Mouse (Mus musculus) liver, embryonic 14.5 days (tissue): ENCODE results near the gene B230219D22Rik. TPM values are rescaled to one million over a fixed set of nuclear protein-coding genes. Genes with fewer than 3 reads are reported as not detected.
"Not testable (repeated sequence)": the region's sequence is repeated elsewhere in the genome, so short reads cannot be mapped to it uniquely, and the experiment has no call there.

Source experiments
- ATAC-seq: fragments of 200-750 bp; cut with Nextera tagmentation; 2 replicates; pipeline ENCODE4 v1.8.0; 2017; ENCODE audit warnings: moderate number of reproducible peaks, mild to moderate bottlenecking, moderate library complexity; ENCODE audit not compliant: insufficient read depth
- DNase-seq, 3 experiments: peaks; one replicate each; pipeline ENCODE4 v3.0.0-alpha.2; 2012 to 2013; ENCODE audit warnings: low read depth in 3 of 3, low spot score in 3 of 3
- H3K27ac ChIP-seq: fragments of 300-500 bp; sonication (generic); 2 replicates; pipeline ENCODE4 v1.5.1; 2014; ENCODE audit warnings: moderate library complexity, mild to moderate bottlenecking, control low read depth, inconsistent platforms
- H3K27me3 ChIP-seq: fragments of 300-500 bp; sonication (generic); 2 replicates; pipeline ENCODE4 v1.6.1; 2014; ENCODE audit warnings: mild to moderate bottlenecking, low read length, moderate library complexity; ENCODE audit not compliant: control insufficient read depth, insufficient read depth
- H3K36me3 ChIP-seq: fragments of 300-500 bp; sonication (generic); replicated peaks from 2 replicates; pipeline ENCODE4 v1.6.1; 2014; ENCODE audit warnings: low read depth; ENCODE audit not compliant: control insufficient read depth, insufficient read depth
- H3K4me1 ChIP-seq, 2 experiments: fragments of 200-500 bp in 1 of 2; fragments of 300-500 bp in 1 of 2; sonication (generic) in 1 of 2; replicated peaks; 2 replicates each; pipeline ENCODE4 v1.6.1; 2012 to 2014; ENCODE audit warnings: antibody characterized with exemption in 1 of 2, inconsistent platforms in 1 of 2, low read length in 1 of 2; ENCODE audit not compliant: control insufficient read depth in 2 of 2, insufficient read depth in 2 of 2
- H3K4me2 ChIP-seq: fragments of 300-500 bp; sonication (generic); 2 replicates; pipeline ENCODE4 v1.6.1; 2014; ENCODE audit warnings: low read depth, mild to moderate bottlenecking, control low read depth, moderate library complexity
- H3K4me3 ChIP-seq, 2 experiments: fragments of 200-500 bp in 1 of 2; fragments of 300-500 bp in 1 of 2; sonication (generic) in 1 of 2; 2 replicates each; pipeline ENCODE4 v1.5.1; 2012 to 2014; ENCODE audit warnings: low read depth in 2 of 2, low read length in 2 of 2, mild to moderate bottlenecking in 2 of 2, control low read depth in 1 of 2, inconsistent platforms in 1 of 2, moderate library complexity in 1 of 2; ENCODE audit not compliant: insufficient read depth in 1 of 2
- H3K9ac ChIP-seq: fragments of 300-500 bp; sonication (generic); replicated peaks from 2 replicates; pipeline ENCODE4 v1.6.1; 2014; ENCODE audit warnings: mild to moderate bottlenecking, control low read depth, moderate library complexity
- H3K9me3 ChIP-seq: fragments of 300-500 bp; sonication (generic); 2 replicates; pipeline ENCODE4 v1.6.1; 2016; ENCODE audit warnings: low read length, mixed read lengths; ENCODE audit not compliant: control insufficient read depth
- CTCF ChIP-seq: IDR thresholded peaks from 2 replicates; pipeline ENCODE4 v1.5.1; 2016; ENCODE audit warnings: antibody characterized with exemption, low read depth, control low read depth
- EP300 ChIP-seq: IDR thresholded peaks from 2 replicates; pipeline ENCODE4 v1.6.1; 2016; ENCODE audit warnings: antibody characterized with exemption, low read depth
- WGBS: fragments of 180-500 bp; shearing (Covaris S2); extraction: QIAGEN DNeasy Blood & Tissue Kit; methylation state at CpG from one replicate; pipeline ENCODE4 v1.1.7; 2014; ENCODE audit not compliant: insufficient replicate concordance; 5-methylcytosine and 5-hydroxymethylcytosine counted together
- polyA plus RNA-seq, 2 experiments: library from polyadenylated mRNA; depleted of rRNA in 1 of 2; stranded (reverse) in 1 of 2; unstranded in 1 of 2; fragments of >200 nt; fragmentation: Nextera tagmentation in 1 of 2; extraction: Ambion mirVana in 1 of 2; gene quantifications; 2 replicates each; pipeline versions ENCODE4 v1.2.1 to v1.2.3; 2012 to 2014

The B230219D22Rik gene
- polyA plus RNA-seq, 2 experiments = 8.4 to 17.4 TPM

GRCm38 (mm10) chr13:55687927-55688602, 4.9 kb upstream of the B230219D22Rik start:
- no peak overlapping the region for H3K4me3 ChIP-seq
- no peaks in the 10 kb centered on the region for H3K9me3 ChIP-seq
- H3K36me3 ChIP-seq = no peaks in the 10 kb centered on the region
- no peak overlapping the region for H3K4me2 ChIP-seq
- H3K4me1 ChIP-seq = peaks cover 4 to 6% of the 10 kb centered on the region in 2 experiments; a peak in 3 of 4 replicates
- TF ChIP-seq EP300 (no peak), CTCF (no peak)
- DNase-seq = no peak
- no peak for ATAC-seq
- H3K27ac ChIP-seq = no peak overlapping the region
- no peaks in the 10 kb centered on the region for H3K27me3 ChIP-seq
- 56% methylated on average over 4 of the region's 4 CpGs for WGBS
- H3K9ac ChIP-seq = no peak overlapping the region

- WGBS = under 1% methylated on average over 62 of the region's 70 CpGs
- no peak for DNase-seq
Observed at GRCm38 (mm10) chr13:55693243-55693721, 358 bp downstream of the B230219D22Rik start.

GRCm38 (mm10) chr13:55694110-55694509, 1.2 kb downstream of the B230219D22Rik start:
- no peak for ATAC-seq
- H3K4me1 ChIP-seq = peaks cover 19% of the 10 kb centered on the region in 2 experiments
- peak overlapping the region; percentile 20 for H3K27ac ChIP-seq
- H3K36me3 ChIP-seq = peaks cover 6% of the 10 kb centered on the region
- H3K9ac ChIP-seq = peak overlapping the region; percentile 91
- H3K4me2 ChIP-seq = peak overlapping the region; percentile 94
- H3K4me3 ChIP-seq = peak overlapping the region; percentile 69 to 88
- no peaks in the 10 kb centered on the region for H3K9me3 ChIP-seq
- TF ChIP-seq EP300 (no peak), CTCF (no peak)
- 9% methylated on average over 8 of the region's 8 CpGs for WGBS
- no peaks in the 10 kb centered on the region for H3K27me3 ChIP-seq
- no peak for DNase-seq

More at GRCm38 (mm10) chr13:55693243-55693721, 358 bp downstream of the B230219D22Rik start:
- peak; percentile 76 for ATAC-seq
- peak overlapping the region; percentile 94 for H3K4me2 ChIP-seq
- H3K36me3 ChIP-seq = no peaks in the 10 kb centered on the region; the same call in 1 of the 2 replicates
- no peak for TF ChIP-seq CTCF
- TF ChIP-seq EP300 = no peak
- no peaks in the 10 kb centered on the region for H3K9me3 ChIP-seq
- peak overlapping the region; percentile 69 to 88 for H3K4me3 ChIP-seq
- H3K27me3 ChIP-seq = no peaks in the 10 kb centered on the region
- H3K27ac ChIP-seq = peak overlapping the region; percentile 66
- H3K4me1 ChIP-seq = peaks cover 19% of the 10 kb centered on the region in 2 experiments
- peak overlapping the region; percentile 91 for H3K9ac ChIP-seq

GRCm38 (mm10) chr13:55695989-55696388, 3.1 kb downstream of the B230219D22Rik start:
- 100% methylated on average over 1 of the region's 3 CpGs for WGBS
- not testable (repeated sequence) for H3K4me3 ChIP-seq, ATAC-seq

GRCm38 (mm10) chr13:55704301-55704700, 11.4 kb downstream of the B230219D22Rik start:
- Histone ChIP-seq H3K9me3 (no peaks in the 10 kb centered on the region), H3K4me3 (no peak overlapping the region), H3K4me2 (no peak overlapping the region), H3K4me1 (no peaks in the 10 kb centered on the region), H3K9ac (no peak overlapping the region), H3K27ac (no peak overlapping the region), H3K36me3 (peaks cover 32% of the 10 kb centered on the region), H3K27me3 (no peaks in the 10 kb centered on the region)
- ATAC-seq (no peak), DNase-seq (no peak)
- TF ChIP-seq EP300 = no peak
- TF ChIP-seq CTCF = no peak
- 74% methylated on average over 4 of the region's 4 CpGs for WGBS

More at GRCm38 (mm10) chr13:55695989-55696388, 3.1 kb downstream of the B230219D22Rik start:
- H3K9ac ChIP-seq, H3K27ac ChIP-seq, H3K4me2 ChIP-seq, DNase-seq, H3K27me3 ChIP-seq, H3K9me3 ChIP-seq: not testable (repeated sequence)
- H3K36me3 ChIP-seq = peaks cover 23% of the 10 kb centered on the region
- H3K4me1 ChIP-seq = peaks cover 19% of the 10 kb centered on the region in 2 experiments
